Mouse (Mus musculus): Measurements from ENCODE around the gene Theg.

- TF ChIP-seq POLR2A (IDR thresholded peaks at IDR 0.05; ENCODE audit: extremely low read depth, insufficient read depth, low read length), result no peak
- TF ChIP-seq CTCF (IDR thresholded peaks at IDR 0.05; ENCODE audit: extremely low read depth, insufficient read depth, low read length), result no peak
These were observed 45.6 kb downstream of the Theg start for GRCm38 (mm10) chr10:79541522-79541921.
